In the genomic region with DNA sequence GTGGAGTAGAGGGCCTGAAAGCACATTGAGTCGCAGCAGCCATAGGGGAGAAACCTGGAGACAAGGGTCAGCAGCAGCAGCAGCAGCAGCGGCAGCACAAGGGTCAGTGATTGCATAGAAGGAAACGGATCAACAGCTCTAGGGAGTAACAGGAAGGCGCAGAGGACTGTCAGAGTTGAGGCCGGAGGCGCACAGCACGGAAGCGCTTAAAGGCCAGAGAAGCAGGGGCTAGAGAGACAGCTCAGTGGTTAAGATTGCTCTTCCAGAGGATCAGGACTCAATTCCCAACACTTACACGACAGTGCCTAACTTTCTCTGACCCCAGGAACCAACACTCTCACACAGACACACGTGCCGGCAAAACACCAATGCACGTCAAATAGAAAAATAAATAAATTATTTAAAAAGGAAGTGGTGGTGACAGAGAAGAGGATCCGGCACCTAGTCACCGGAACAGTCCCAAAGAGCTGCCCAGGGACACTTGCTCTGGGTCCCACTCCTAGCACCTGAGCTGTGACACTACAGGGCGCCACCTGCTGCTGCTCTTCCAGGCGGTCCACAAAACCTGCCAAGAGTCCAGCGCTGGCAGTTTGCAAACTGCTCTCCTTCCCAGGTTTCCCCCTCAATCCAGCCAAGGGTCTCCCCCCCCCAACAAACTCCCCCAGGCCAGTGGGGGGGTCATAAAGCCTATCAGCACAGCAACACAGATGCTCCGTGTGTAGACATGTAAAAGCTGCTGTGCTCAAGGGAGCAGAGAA, we compare ENCODE assay signal across 8 mouse cellular contexts. TPM values are rescaled to one million over a fixed set of nuclear protein-coding genes. Genes with fewer than 3 reads are reported as not detected.
DNase-seq lines count a peak whose midpoint lies in the region; ATAC-seq lines count a peak whose summit lies in the region.

No protein-coding gene starts in this region.

- no peaks in the 10 kb centered on the region for H3K9me3 ChIP-seq in hindbrain, embryonic 10.5 days
- H3K9me3 ChIP-seq in hindbrain, embryonic 11.5 days (ENCODE audit: control insufficient read depth, low read length) = no peaks in the 10 kb centered on the region
- H3K9me3 ChIP-seq in megakaryocyte, embryonic 14.5 days = no peaks in the 10 kb centered on the region

- H3K4me3 ChIP-seq in hindbrain, embryonic 10.5 days = peak overlapping the region; percentile 86; the same call in 1 of the 2 replicates
- no peak overlapping the region for H3K4me3 ChIP-seq in hindbrain, embryonic 11.5 days (ENCODE audit: low read depth, low read length)
- peak overlapping the region; percentile 83 for H3K4me3 ChIP-seq in megakaryocyte, embryonic 14.5 days (replicated peaks)

- no peak overlapping the region for H3K9ac ChIP-seq in hindbrain, embryonic 11.5 days (ENCODE audit: low read depth, low read length)

- peaks cover 10% of the 10 kb centered on the region; the same call in 1 of the 2 replicates for H3K36me3 ChIP-seq in hindbrain, embryonic 10.5 days
- no peaks in the 10 kb centered on the region for H3K36me3 ChIP-seq in hindbrain, embryonic 11.5 days (ENCODE audit: control insufficient read depth, insufficient read depth, low read length)
- H3K36me3 ChIP-seq in megakaryocyte, embryonic 14.5 days (replicated peaks; ENCODE audit: low read length) = peaks cover 35% of the 10 kb centered on the region

- peak overlapping the region; percentile 60 for H3K27ac ChIP-seq in hindbrain, embryonic 10.5 days
- no peak overlapping the region for H3K27ac ChIP-seq in hindbrain, embryonic 11.5 days (ENCODE audit: low read depth, low read length)

- DNase-seq in hindbrain, embryonic 10.5 days (ENCODE audit: low spot score) = no peak
- DNase-seq in hindbrain, embryonic 11.5 days (ENCODE audit: low spot score) = no peak
- peak; percentile 28 for DNase-seq in kidney, adult 9 months
- no peak for DNase-seq in frontal cortex, postnatal 36 days (ENCODE audit: low spot score in 2 of 2)
- DNase-seq in embryo, embryonic 9.5 days (ENCODE audit: extremely low spot score) = no peak
- no peak for DNase-seq in cerebellum, postnatal 36 days

- ATAC-seq in hindbrain, embryonic 11.5 days (ENCODE audit: low FRiP score) = no peak
- ATAC-seq in erythroid progenitor cell, adult 5-6 weeks (replicated peaks; ENCODE audit: low FRiP score, poor library complexity, severe bottlenecking) = peak; percentile 47; the same call in 1 of the 2 replicates

- no peaks in the 10 kb centered on the region; the same call in 1 of the 2 replicates for H3K27me3 ChIP-seq in hindbrain, embryonic 10.5 days (ENCODE audit: insufficient read depth, poor library complexity, severe bottlenecking)
- H3K27me3 ChIP-seq in hindbrain, embryonic 11.5 days (ENCODE audit: control insufficient read depth, insufficient read depth, low read length) = no peaks in the 10 kb centered on the region
- no peaks in the 10 kb centered on the region for H3K27me3 ChIP-seq in megakaryocyte, embryonic 14.5 days (replicated peaks)

- no peak overlapping the region for H3K4me2 ChIP-seq in hindbrain, embryonic 11.5 days (replicated peaks; ENCODE audit: low read depth, low read length)

- 79% methylated on average over 18 of the region's 18 CpGs for WGBS in hindbrain, embryonic 10.5 days
- WGBS in hindbrain, embryonic 11.5 days = 79% methylated on average over 18 of the region's 18 CpGs

- peaks cover 52% of the 10 kb centered on the region for H3K4me1 ChIP-seq in hindbrain, embryonic 10.5 days (replicated peaks)
- H3K4me1 ChIP-seq in hindbrain, embryonic 11.5 days (replicated peaks; ENCODE audit: control insufficient read depth, insufficient read depth, low read length) = 0 out of 2 replicates have a peak, but pooled peaks cover 3% of the 10 kb centered on the region
- H3K4me1 ChIP-seq in megakaryocyte, embryonic 14.5 days = peaks cover 88% of the 10 kb centered on the region

RNA-seq across cellular contexts. Expression of a gene that starts 2.2 kb away (rescaled TPM):
- 25.9 and 26.7 TPM in 2 replicates for polyA plus RNA-seq in hindbrain, embryonic 10.5 days (2016; fragmentation: Nextera tagmentation; extraction: Ambion mirVana)
- 25.1 and 31.0 TPM in 2 replicates for polyA plus RNA-seq in hindbrain, embryonic 11.5 days (2014; fragmentation: Nextera tagmentation; extraction: Ambion mirVana)
- 224 and 258 TPM in 2 replicates for total RNA-seq in erythroid progenitor cell, adult 5-6 weeks (2015; ENCODE audit: low replicate concordance)
- 312 and 368 TPM in 2 replicates for total RNA-seq in erythroid progenitor cell, adult 5-6 weeks (2017; ENCODE audit: low replicate concordance)
- polyA plus RNA-seq in megakaryocyte, embryonic 14.5 days (2012; ENCODE audit: insufficient read depth, low replicate concordance) = 12.8 and 23.7 TPM in 2 replicates

RNA-seq across cellular contexts. Expression of a gene that starts 13.7 kb away (rescaled TPM):
- polyA plus RNA-seq in hindbrain, embryonic 10.5 days (2016; fragmentation: Nextera tagmentation; extraction: Ambion mirVana) = 886 and 980 TPM in 2 replicates
- polyA plus RNA-seq in hindbrain, embryonic 11.5 days (2014; fragmentation: Nextera tagmentation; extraction: Ambion mirVana) = 799 and 828 TPM in 2 replicates
- total RNA-seq in erythroid progenitor cell, adult 5-6 weeks (2015; ENCODE audit: low replicate concordance) = 305 and 343 TPM in 2 replicates
- total RNA-seq in erythroid progenitor cell, adult 5-6 weeks (2017; ENCODE audit: low replicate concordance) = 152 and 197 TPM in 2 replicates
- polyA plus RNA-seq in megakaryocyte, embryonic 14.5 days (2012; ENCODE audit: insufficient read depth, low replicate concordance) = 3,634 and 3,734 TPM in 2 replicates

RNA-seq across cellular contexts. Expression of a gene that starts 52.9 kb away (rescaled TPM):
- polyA plus RNA-seq in hindbrain, embryonic 10.5 days (2016; fragmentation: Nextera tagmentation; extraction: Ambion mirVana) = 0.98 and 1.3 TPM in 2 replicates
- 1.2 and 1.4 TPM in 2 replicates for polyA plus RNA-seq in hindbrain, embryonic 11.5 days (2014; fragmentation: Nextera tagmentation; extraction: Ambion mirVana)
- total RNA-seq in erythroid progenitor cell, adult 5-6 weeks (2015; ENCODE audit: low replicate concordance) = 1.3 TPM in 1 of 2 replicates, not detected in the other
- not detected in 2 replicates for total RNA-seq in erythroid progenitor cell, adult 5-6 weeks (2017; ENCODE audit: low replicate concordance)
- polyA plus RNA-seq in megakaryocyte, embryonic 14.5 days (2012; ENCODE audit: insufficient read depth, low replicate concordance) = 0.25 TPM in 1 of 2 replicates, not detected in the other
